ENCODE assay signal across 7 mouse cellular contexts in genomic region chr1:79581136-79581679, GRCm38 (mm10).
DNase-seq lines count a peak whose midpoint lies in the region; ATAC-seq and TF ChIP-seq lines count a peak whose summit lies in the region.

No protein-coding gene starts in this region.

- ATAC-seq in Patski = peak; percentile 92
- peak; percentile 95 for ATAC-seq in forebrain, postnatal 0 days
- ATAC-seq in hindbrain, embryonic 12.5 days (ENCODE audit: low FRiP score) = peak; percentile 95
- peak; percentile 67 for ATAC-seq in lung, postnatal 0 days

- peak overlapping the region; percentile 44 for H3K4me2 ChIP-seq in forebrain, postnatal 0 days (ENCODE audit: low read depth)
- H3K4me2 ChIP-seq in hindbrain, embryonic 12.5 days (replicated peaks) = peak overlapping the region; percentile 56
- H3K4me2 ChIP-seq in lung, postnatal 0 days (replicated peaks; ENCODE audit: low read depth, low read length) = peak overlapping the region; percentile 50

- no peak for TF ChIP-seq CTCF in Patski (IDR thresholded peaks at IDR 0.05)
- no peak for TF ChIP-seq CTCF in forebrain, postnatal 0 days (IDR thresholded peaks at IDR 0.05; ENCODE audit: low read depth)
- no peak for TF ChIP-seq CTCF in lung, postnatal 0 days (IDR thresholded peaks at IDR 0.05)

- peak overlapping the region; percentile 77 for H3K27ac ChIP-seq in forebrain, postnatal 0 days (ENCODE audit: low read depth, low read length)
- H3K27ac ChIP-seq in hindbrain, embryonic 12.5 days = peak overlapping the region; percentile 88
- H3K27ac ChIP-seq in lung, postnatal 0 days (ENCODE audit: low read length) = no peak overlapping the region

- POLR2A ChIA-PET in Patski (lab: Charles Lee) = interaction anchor here (0.7 kb wide), 1 partner anchor 74 kb away, joined by 3 read pairs; no protein-coding TSS in a partner anchor

- peak overlapping the region; percentile 62 for H3K9ac ChIP-seq in forebrain, postnatal 0 days
- peak overlapping the region; percentile 59 for H3K9ac ChIP-seq in hindbrain, embryonic 12.5 days
- H3K9ac ChIP-seq in lung, postnatal 0 days (replicated peaks; ENCODE audit: low read depth) = no peak overlapping the region

- H3K36me3 ChIP-seq in forebrain, postnatal 0 days (ENCODE audit: insufficient read depth) = no peaks in the 10 kb centered on the region
- no peaks in the 10 kb centered on the region for H3K36me3 ChIP-seq in hindbrain, embryonic 12.5 days
- no peaks in the 10 kb centered on the region for H3K36me3 ChIP-seq in lung, postnatal 0 days (ENCODE audit: insufficient read depth, low read length)

- TF ChIP-seq EP300 in lung, postnatal 0 days (IDR thresholded peaks at IDR 0.05) = no peak

- peak overlapping the region; percentile 43 for H3K4me3 ChIP-seq in forebrain, postnatal 0 days (ENCODE audit: low read depth, low read length)
- peak overlapping the region; percentile 38 for H3K4me3 ChIP-seq in hindbrain, embryonic 12.5 days
- 0 out of 2 replicates have a peak overlapping the region, but pooled peaks have one; percentile 14 for H3K4me3 ChIP-seq in lung, postnatal 0 days (ENCODE audit: low read depth, low read length)

- peaks cover 9% of the 10 kb centered on the region; the same call in 1 of the 2 replicates for H3K4me1 ChIP-seq in forebrain, postnatal 0 days (ENCODE audit: insufficient read depth)
- no peaks in the 10 kb centered on the region for H3K4me1 ChIP-seq in hindbrain, embryonic 12.5 days
- 0 out of 2 replicates have a peak, but pooled peaks cover 4% of the 10 kb centered on the region for H3K4me1 ChIP-seq in lung, postnatal 0 days (ENCODE audit: insufficient read depth, low read depth, low read length)

- under 1% methylated on average over 15 of the region's 15 CpGs for WGBS in forebrain, postnatal 0 days
- 2% methylated on average over 15 of the region's 15 CpGs for WGBS in hindbrain, embryonic 12.5 days
- WGBS in lung, postnatal 0 days = 8% methylated on average over 15 of the region's 15 CpGs

- H3K9me3 ChIP-seq in forebrain, postnatal 0 days (ENCODE audit: low read length) = no peaks in the 10 kb centered on the region
- H3K9me3 ChIP-seq in hindbrain, embryonic 12.5 days (replicated peaks) = no peaks in the 10 kb centered on the region
- H3K9me3 ChIP-seq in lung, postnatal 0 days (ENCODE audit: low read length) = no peaks in the 10 kb centered on the region

- peak; percentile 84 for DNase-seq in Patski (ENCODE audit: low read depth, low spot score)
- peak; percentile 79 for DNase-seq in cerebellum, adult 11-12 months
- DNase-seq in forebrain, postnatal 0 days = peak; percentile 88
- DNase-seq in layer of hippocampus, postnatal 10 days (ENCODE audit: low spot score in 2 of 2) = peak; percentile 36 to 49
- DNase-seq in lung, postnatal 0 days (ENCODE audit: low spot score) = peak; percentile 77
- DNase-seq in retina, embryonic 14.5 days (ENCODE audit: low spot score) = peak; percentile 78

- CTCF ChIA-PET in Patski (lab: Charles Lee) = no interaction called here

- in situ Hi-C loops in Patski (cut with MboI; ENCODE audit: low pct_unique_long_range_greater_than_20kb) = no loop called here

- H3K27me3 ChIP-seq in Patski = no peaks in the 10 kb centered on the region
- no peaks in the 10 kb centered on the region for H3K27me3 ChIP-seq in forebrain, postnatal 0 days (ENCODE audit: insufficient read depth, low read length)
- H3K27me3 ChIP-seq in hindbrain, embryonic 12.5 days = no peaks in the 10 kb centered on the region
- H3K27me3 ChIP-seq in lung, postnatal 0 days (replicated peaks; ENCODE audit: insufficient read depth, low read length) = no peaks in the 10 kb centered on the region
